Mouse (Mus musculus) CH12.LX (cell line): ENCODE measurements around the gene Qser1. TPM values are rescaled to one million over a fixed set of nuclear protein-coding genes. Genes with fewer than 3 reads are reported as not detected.

Experiments used
- DNase-seq: peaks from one replicate; pipeline ENCODE4 v3.0.0-alpha.2; 2013; ENCODE audit errors: extremely low read depth
- H3K27ac ChIP-seq: 2 replicates; pipeline ENCODE4 v1.5.1; 2012; ENCODE audit warnings: low read depth, mild to moderate bottlenecking, control low read depth, moderate library complexity; ENCODE audit not compliant: insufficient read depth
- H3K27me3 ChIP-seq: replicated peaks from 2 replicates; pipeline ENCODE3; 2012; ENCODE audit warnings: inconsistent platforms
- H3K36me3 ChIP-seq, 2 experiments: replicated peaks in 1 of 2; 2 replicates each; pipeline versions ENCODE3 to v1.6.1; 2012; ENCODE audit warnings: inconsistent platforms in 1 of 2, low read length in 1 of 2, mild to moderate bottlenecking in 1 of 2, mixed read lengths in 1 of 2, moderate library complexity in 1 of 2; ENCODE audit not compliant: control insufficient read depth in 1 of 2, insufficient read depth in 1 of 2
- H3K4me1 ChIP-seq, 2 experiments: 2 replicates each; pipeline ENCODE4 v1.6.1; 2012; ENCODE audit warnings: inconsistent platforms in 1 of 2, moderate library complexity in 1 of 2; ENCODE audit not compliant: insufficient read depth in 2 of 2, control insufficient read depth in 1 of 2
- H3K4me2 ChIP-seq: 2 replicates; pipeline ENCODE4 v1.6.1; 2012; ENCODE audit warnings: low read depth, mild to moderate bottlenecking, control low read depth; ENCODE audit not compliant: poor library complexity, insufficient read depth, severe bottlenecking
- H3K4me3 ChIP-seq, 3 experiments: fragments of 150-350 bp in 1 of 3; sonication (generic) in 1 of 3; replicated peaks in 1 of 3; 2 replicates each; pipeline versions ENCODE3 to v1.5.1; 2011 to 2012; ENCODE audit warnings: low read depth in 2 of 3, low read length in 2 of 3, mild to moderate bottlenecking in 2 of 3, moderate library complexity in 2 of 3, control low read depth in 1 of 3, improper control_type of control experiment in 1 of 3, inconsistent platforms in 1 of 3, mixed read lengths in 1 of 3; ENCODE audit not compliant: poor library complexity in 1 of 3
- H3K79me2 ChIP-seq: replicated peaks from 2 replicates; pipeline ENCODE4 v1.6.1; 2012; ENCODE audit warnings: mild to moderate bottlenecking, moderate library complexity; ENCODE audit not compliant: control insufficient read depth, poor library complexity, insufficient read depth, severe bottlenecking; ENCODE audit errors: extremely low read depth
- H3K9ac ChIP-seq: 2 replicates; pipeline ENCODE4 v1.6.1; 2012; ENCODE audit warnings: low read depth, mild to moderate bottlenecking, control low read depth, moderate library complexity; ENCODE audit not compliant: insufficient read depth
- H3K9me3 ChIP-seq: replicated peaks from 2 replicates; pipeline ENCODE3; 2012; ENCODE audit warnings: low read length, inconsistent platforms, mixed read lengths
- BHLHE40 ChIP-seq: IDR thresholded peaks from 2 replicates; pipeline ENCODE4 v1.6.1; 2011; ENCODE audit warnings: mild to moderate bottlenecking, low read depth, low read length, improper control_type of control experiment
- CHD2 ChIP-seq: IDR thresholded peaks from 2 replicates; pipeline ENCODE4 v1.6.1; 2011; ENCODE audit warnings: low read length, improper control_type of control experiment
- CTCF ChIP-seq, 2 experiments: IDR thresholded peaks in 1 of 2; conservative IDR thresholded peaks in 1 of 2; 2 replicates each; pipeline ENCODE4 v1.5.1; 2011 to 2012; ENCODE audit warnings: low read depth in 2 of 2, low read length in 2 of 2, improper control_type of control experiment in 1 of 2, inconsistent platforms in 1 of 2, mild to moderate bottlenecking in 1 of 2, moderate library complexity in 1 of 2
- EP300 ChIP-seq: IDR thresholded peaks from 2 replicates; pipeline ENCODE4 v1.6.1; 2011; ENCODE audit warnings: low read length, improper control_type of control experiment
- GABPA ChIP-seq: IDR thresholded peaks from 2 replicates; pipeline ENCODE4 v1.6.1; 2012; ENCODE audit warnings: low read depth, low read length, improper control_type of control experiment, inconsistent platforms; ENCODE audit not compliant: insufficient replicate concordance
- HCFC1 ChIP-seq: IDR thresholded peaks from 2 replicates; pipeline ENCODE4 v1.6.1; 2012; ENCODE audit warnings: low read depth, mild to moderate bottlenecking, inconsistent platforms, low read length, improper control_type of control experiment
- JUN ChIP-seq: IDR thresholded peaks from 2 replicates; pipeline ENCODE4 v1.6.1; 2011; ENCODE audit warnings: low read depth, mild to moderate bottlenecking, low read length, improper control_type of control experiment, moderate library complexity; ENCODE audit not compliant: insufficient read depth
- KAT2A ChIP-seq: IDR thresholded peaks from 2 replicates; pipeline ENCODE4 v1.6.1; 2012; ENCODE audit warnings: low read length, improper control_type of control experiment, inconsistent platforms; ENCODE audit not compliant: insufficient replicate concordance
- MAFK ChIP-seq: IDR thresholded peaks from 2 replicates; pipeline ENCODE4 v1.6.1; 2011; ENCODE audit warnings: low read length, improper control_type of control experiment; ENCODE audit not compliant: insufficient replicate concordance
- MAZ ChIP-seq: IDR thresholded peaks from 2 replicates; pipeline ENCODE4 v1.6.1; 2012; ENCODE audit warnings: low read depth, mild to moderate bottlenecking, inconsistent platforms, low read length, improper control_type of control experiment, moderate library complexity
- MEF2A ChIP-seq: IDR thresholded peaks from 2 replicates; pipeline ENCODE4 v1.6.1; 2014; ENCODE audit warnings: low read depth, mild to moderate bottlenecking, inconsistent platforms, low read length, improper control_type of control experiment, borderline replicate concordance
- MXI1 ChIP-seq: IDR thresholded peaks from 2 replicates; pipeline ENCODE4 v1.6.1; 2011; ENCODE audit warnings: mild to moderate bottlenecking, low read depth, low read length, improper control_type of control experiment
- MYC ChIP-seq: IDR thresholded peaks from 2 replicates; pipeline ENCODE4 v1.6.1; 2011; ENCODE audit warnings: low read depth, mild to moderate bottlenecking, improper control_type of control experiment, low read length
- PAX5 ChIP-seq: IDR thresholded peaks from 2 replicates; pipeline ENCODE4 v1.6.1; 2012; ENCODE audit warnings: low read length, inconsistent platforms, mixed read lengths
- POLR2A ChIP-seq: IDR thresholded peaks from 2 replicates; pipeline ENCODE4 v1.6.1; 2011; ENCODE audit warnings: low read depth, mild to moderate bottlenecking, improper control_type of control experiment, low read length
- RCOR1 ChIP-seq: conservative IDR thresholded peaks from 2 replicates; pipeline ENCODE4 v1.6.1; 2012; ENCODE audit warnings: low read depth, mild to moderate bottlenecking, inconsistent platforms, low read length, improper control_type of control experiment
- SMC3 ChIP-seq: IDR thresholded peaks from 2 replicates; pipeline ENCODE4 v1.6.1; 2011; ENCODE audit warnings: low read depth, low read length, improper control_type of control experiment
- TCF12 ChIP-seq: IDR thresholded peaks from 2 replicates; pipeline ENCODE4 v1.6.1; 2014; ENCODE audit warnings: low read depth, mild to moderate bottlenecking, inconsistent platforms, low read length, improper control_type of control experiment
- ZMIZ1 ChIP-seq: IDR thresholded peaks from 2 replicates; pipeline ENCODE4 v1.6.1; 2012; ENCODE audit warnings: low read depth, mild to moderate bottlenecking, inconsistent platforms, low read length, improper control_type of control experiment
- ZNF384 ChIP-seq: IDR thresholded peaks from 2 replicates; pipeline ENCODE4 v1.6.1; 2012; ENCODE audit warnings: low read depth, low read length, improper control_type of control experiment, inconsistent platforms
- dilution Hi-C: fragments of 300-500 bp; cut with MboI; formaldehyde crosslinking; loops from 2 replicates; pipeline ENCODE4 v1.14.3; 2020; ENCODE audit warnings: low sequenced_read_pairs; ENCODE audit not compliant: extremely low pct_unique_long_range_greater_than_20kb, extremely low pct_ligation_motif_present
- in situ Hi-C: fragments of 300-500 bp; cut with MboI; formaldehyde crosslinking; loops from 3 replicates; pipeline ENCODE4 v1.14.3; 2019; ENCODE audit warnings: low sequenced_read_pairs, low pct_ligation_motif_present, low pct_unique_long_range_greater_than_20kb, mixed read lengths
- polyA plus RNA-seq: library from polyadenylated mRNA; unstranded; fragments of >175 nt; gene quantifications from 2 replicates; pipeline ENCODE4 v1.2.1, GENCODE M21; 2012; ENCODE audit warnings: low read depth; ENCODE audit not compliant: insufficient read length
- total RNA-seq, 2 experiments: library from RNA; depleted of rRNA; stranded (reverse); fragments of 300-350 nt in 1 of 2; fragments of >200 nt in 1 of 2; gene quantifications; 2 replicates each; pipeline ENCODE4 v1.2.3; 2012 to 2014

The Qser1 gene
- total and polyA plus RNA-seq, 3 experiments = 3.7 to 10.2 (median 6.8) TPM

- TF ChIP-seq CHD2 (no peak), BHLHE40 (peak; percentile 53), MXI1 (no peak; the same call in 1 of the 2 replicates), TCF12 (peak; percentile 49; the same call in 1 of the 2 replicates), RCOR1 (no peak), ZNF384 (no peak), EP300 (no peak), SMC3 (no peak), MAZ (no peak), PAX5 (no peak), POLR2A (peak; percentile 77), MAFK (no peak), HCFC1 (no peak)
- TF ChIP-seq, all 38 proteins: peak for 10
These were observed 73.9 kb downstream of the Qser1 start, which contains the start of gene Depdc7 (continued) for GRCm38 (mm10) chr2:104742741-104743064.

DNA sequence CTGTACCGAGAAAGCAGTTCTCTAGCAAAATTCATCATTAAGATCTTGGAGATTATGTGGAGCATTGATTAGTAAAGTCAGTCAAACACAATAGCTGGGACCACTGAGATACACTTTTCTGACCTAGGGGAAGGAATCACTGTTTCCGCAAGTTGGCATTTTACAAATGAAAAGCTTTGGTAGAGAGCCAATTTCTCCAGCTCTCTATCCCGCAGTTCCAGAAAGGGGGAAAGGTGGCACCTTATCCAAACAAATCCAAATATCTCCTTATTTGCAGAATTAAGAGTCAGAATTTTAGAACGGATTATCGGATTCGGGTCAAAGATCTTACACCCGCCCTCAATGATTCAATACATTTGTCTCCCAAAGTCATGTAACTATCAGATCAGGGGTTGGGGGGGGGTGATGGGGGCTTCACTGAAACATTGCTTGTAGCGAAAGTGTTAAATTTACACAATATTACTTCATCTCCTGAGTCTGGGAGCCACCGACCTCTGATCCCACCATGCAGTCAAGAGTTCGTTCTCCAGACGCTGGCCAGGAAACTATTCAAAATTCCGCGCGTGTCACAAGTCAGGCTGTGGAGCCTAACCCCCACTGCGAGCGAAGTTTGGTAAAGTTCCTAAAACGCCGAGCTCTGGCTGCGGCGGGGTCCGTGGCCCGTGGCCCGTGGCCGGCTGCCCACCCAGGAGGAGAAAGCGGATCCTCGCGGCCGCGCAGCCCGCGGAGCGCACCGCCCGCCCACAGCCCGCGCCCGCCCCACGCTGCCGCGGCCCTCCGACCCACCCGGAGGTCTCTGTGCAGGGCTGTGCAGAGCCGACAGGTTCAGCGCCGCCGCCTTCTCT lies 74.4 kb downstream of the Qser1 start:
- dilution Hi-C loops = no loop called here
- Histone ChIP-seq H3K9me3 (no peaks in the 10 kb centered on the region), H3K36me3 (no peaks in the 10 kb centered on the region), H3K79me2 (no peaks in the 10 kb centered on the region), H3K9ac (peak overlapping the region; percentile 59), H3K4me1 (peaks cover 3 to 11% of the 10 kb centered on the region in 2 experiments), H3K27me3 (no peaks in the 10 kb centered on the region), H3K4me3 (peak overlapping the region; percentile 35 to 85 (median 38)), H3K4me2 (peak overlapping the region; percentile 69), H3K27ac (no peak overlapping the region)
- in situ Hi-C loops = loop anchor here (10.0 kb wide), 1 partner anchor 57 kb away; no protein-coding TSS in a partner anchor
- no peak for DNase-seq
- TF ChIP-seq KAT2A (no peak), CTCF (conservative IDR thresholded peaks at IDR 0.05 in 1 of 2, IDR thresholded peaks at IDR 0.05 in 1 of 2; ENCODE audit: low read depth in 2 of 2, low read length in 2 of 2) (no peak), MAZ (no peak), MEF2A (no peak), JUN (no peak), GABPA (no peak), MYC (no peak), ZMIZ1 (no peak), BHLHE40 (no peak)
